8 mouse cellular contexts compared by ENCODE assay signal in genomic region chr9:116091921-116092320, GRCm38 (mm10).
DNase-seq lines count a peak whose midpoint lies in the region; ATAC-seq and TF ChIP-seq lines count a peak whose summit lies in the region.
"Had no signal": no experiment of that assay in that cellular context is flagged by ENCODE, and none has a peak within 500 bp of the region (broad histone marks: within the 10 kb centered on the region; RNA-seq: fewer than 3 reads in every experiment).

No protein-coding gene starts in this region.

- no peak for TF ChIP-seq CTCF in heart, adult 2 months (IDR thresholded peaks at IDR 0.05)

- H3K4me1 ChIP-seq in heart, adult 2 months (ENCODE audit: control insufficient read depth, insufficient read depth, low read length), result peaks cover 5% of the 10 kb centered on the region
- peaks cover 9% of the 10 kb centered on the region for H3K4me1 ChIP-seq in stomach, embryonic 15.5 days
- H3K4me1 ChIP-seq in hindbrain, embryonic 11.5 days (replicated peaks; ENCODE audit: control insufficient read depth, insufficient read depth, low read length), result no peaks in the 10 kb centered on the region

- ATAC-seq in stomach, embryonic 15.5 days (ENCODE audit: insufficient read depth, low FRiP score, low read depth), result no peak
- no peak for ATAC-seq in hindbrain, embryonic 11.5 days (ENCODE audit: low FRiP score)

- DNase-seq in right cerebral cortex, postnatal 14 days, result peak; percentile 31
- no peak for DNase-seq in right cerebral cortex, adult 2 months (ENCODE audit: low spot score in 2 of 2)
- peak; percentile 61 to 66 for DNase-seq in heart, adult 2 months
- DNase-seq in kidney, postnatal 10 days, result peak; percentile 91
- no peak for DNase-seq in urinary bladder, postnatal 25 days (ENCODE audit: low spot score)
- no peak for DNase-seq in hindbrain, embryonic 11.5 days (ENCODE audit: low spot score)

- H3K4me3 ChIP-seq in heart, adult 2 months, result no peak overlapping the region
- H3K4me3 ChIP-seq in stomach, embryonic 15.5 days (replicated peaks), result no peak overlapping the region
- H3K4me3 ChIP-seq in hindbrain, embryonic 11.5 days (ENCODE audit: low read depth, low read length), result no peak overlapping the region
- H3K4me3 ChIP-seq: neural tube, embryonic 12.5 days had no signal

- WGBS in heart, adult 2 months, result 39% methylated on average over 5 of the region's 5 CpGs
- WGBS in stomach, embryonic 15.5 days, result 49% methylated on average over 5 of the region's 5 CpGs
- 72% methylated on average over 5 of the region's 5 CpGs for WGBS in hindbrain, embryonic 11.5 days

- no peak for TF ChIP-seq EP300 in heart, adult 2 months (IDR thresholded peaks at IDR 0.05; ENCODE audit: insufficient read depth, low read depth, low read length)

- H3K27me3 ChIP-seq in heart, adult 2 months (ENCODE audit: control insufficient read depth, insufficient read depth, low read length), result no peaks in the 10 kb centered on the region
- no peaks in the 10 kb centered on the region for H3K27me3 ChIP-seq in stomach, embryonic 15.5 days (replicated peaks)
- H3K27me3 ChIP-seq in hindbrain, embryonic 11.5 days (ENCODE audit: control insufficient read depth, insufficient read depth, low read length), result no peaks in the 10 kb centered on the region
- H3K27me3 ChIP-seq: neural tube, embryonic 12.5 days had no signal

- no peaks in the 10 kb centered on the region for H3K79me2 ChIP-seq in heart, adult 2 months (replicated peaks; ENCODE audit: control insufficient read depth, insufficient read depth, low read length)

- no peak overlapping the region for H3K4me2 ChIP-seq in stomach, embryonic 15.5 days
- H3K4me2 ChIP-seq in hindbrain, embryonic 11.5 days (replicated peaks; ENCODE audit: low read depth, low read length), result no peak overlapping the region
- H3K4me2 ChIP-seq: neural tube, embryonic 12.5 days had no signal

- intact Hi-C loops in heart, adult 2 months (cut with DNase I), result loop anchor here (2.0 kb wide), 1 partner anchor 293 kb away; no protein-coding TSS in a partner anchor

- H3K9me3 ChIP-seq in stomach, embryonic 15.5 days, result no peaks in the 10 kb centered on the region
- H3K9me3 ChIP-seq in hindbrain, embryonic 11.5 days (ENCODE audit: control insufficient read depth, low read length), result no peaks in the 10 kb centered on the region
- H3K9me3 ChIP-seq: neural tube, embryonic 12.5 days had no signal

- H3K36me3 ChIP-seq in heart, adult 2 months (ENCODE audit: control insufficient read depth, insufficient read depth, low read length), result peaks cover 5% of the 10 kb centered on the region
- peaks cover 17% of the 10 kb centered on the region; the same call in 1 of the 2 replicates for H3K36me3 ChIP-seq in stomach, embryonic 15.5 days
- H3K36me3 ChIP-seq in hindbrain, embryonic 11.5 days (ENCODE audit: control insufficient read depth, insufficient read depth, low read length), result no peaks in the 10 kb centered on the region
- H3K36me3 ChIP-seq: neural tube, embryonic 12.5 days had no signal

- no peak for TF ChIP-seq POLR2A in heart, adult 2 months (IDR thresholded peaks at IDR 0.05; ENCODE audit: insufficient read depth, low read depth, low read length)

- H3K27ac ChIP-seq in heart, adult 2 months, result no peak overlapping the region
- H3K27ac ChIP-seq in stomach, embryonic 15.5 days, result peak overlapping the region; percentile 8; the same call in 1 of the 2 replicates
- no peak overlapping the region for H3K27ac ChIP-seq in hindbrain, embryonic 11.5 days (ENCODE audit: low read depth, low read length)
- H3K27ac ChIP-seq: neural tube, embryonic 12.5 days had no signal

- no peak overlapping the region for H3K9ac ChIP-seq in heart, adult 2 months (ENCODE audit: low read depth, low read length)
- no peak overlapping the region for H3K9ac ChIP-seq in stomach, embryonic 15.5 days
- no peak overlapping the region for H3K9ac ChIP-seq in hindbrain, embryonic 11.5 days (ENCODE audit: low read depth, low read length)
- H3K9ac ChIP-seq: neural tube, embryonic 12.5 days had no signal

Comparison
In these comparisons a context has a peak if more than half of its experiments do, and no peak if none do; other contexts are left out.
1. DNase-seq: peak in right cerebral cortex, postnatal 14 days (single experiment), heart, adult 2 months (2 of 2) and kidney, postnatal 10 days (single experiment); none in right cerebral cortex, adult 2 months (0 of 2), urinary bladder, postnatal 25 days (single experiment) and hindbrain, embryonic 11.5 days (single experiment).